Mouse (Mus musculus): ENCODE data around the gene Ifna6. TPM values are rescaled to one million over a fixed set of nuclear protein-coding genes. Genes with fewer than 3 reads are reported as not detected.

Ifna6 gene
- polyA plus RNA-seq, 1 experiment from 2014 or later = not detected

DNA sequence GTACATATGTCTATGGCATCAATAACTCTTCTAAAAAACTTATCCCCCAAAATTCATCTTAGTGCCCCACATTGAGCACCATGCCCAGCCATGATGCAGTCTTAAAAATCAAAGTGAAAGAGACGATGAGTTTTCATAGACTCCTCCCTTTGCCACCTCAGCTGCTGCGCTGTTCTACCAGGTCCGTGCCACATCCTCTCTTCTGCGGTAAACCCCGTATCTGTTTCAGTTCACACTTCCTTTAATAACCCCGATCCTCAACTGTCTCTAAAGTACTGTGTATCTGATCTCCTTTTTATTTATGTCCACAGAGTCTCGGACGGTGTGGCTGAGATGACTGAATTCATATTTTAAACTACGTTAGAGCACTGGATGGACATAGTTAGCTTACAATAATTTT lies 37.4 kb downstream of the Ifna6 start:
- Histone ChIP-seq H3K4me2 (peak overlapping the region; percentile 36), H3K4me3 (ENCODE audit: low read depth, low read length) (no peak overlapping the region)

DNA sequence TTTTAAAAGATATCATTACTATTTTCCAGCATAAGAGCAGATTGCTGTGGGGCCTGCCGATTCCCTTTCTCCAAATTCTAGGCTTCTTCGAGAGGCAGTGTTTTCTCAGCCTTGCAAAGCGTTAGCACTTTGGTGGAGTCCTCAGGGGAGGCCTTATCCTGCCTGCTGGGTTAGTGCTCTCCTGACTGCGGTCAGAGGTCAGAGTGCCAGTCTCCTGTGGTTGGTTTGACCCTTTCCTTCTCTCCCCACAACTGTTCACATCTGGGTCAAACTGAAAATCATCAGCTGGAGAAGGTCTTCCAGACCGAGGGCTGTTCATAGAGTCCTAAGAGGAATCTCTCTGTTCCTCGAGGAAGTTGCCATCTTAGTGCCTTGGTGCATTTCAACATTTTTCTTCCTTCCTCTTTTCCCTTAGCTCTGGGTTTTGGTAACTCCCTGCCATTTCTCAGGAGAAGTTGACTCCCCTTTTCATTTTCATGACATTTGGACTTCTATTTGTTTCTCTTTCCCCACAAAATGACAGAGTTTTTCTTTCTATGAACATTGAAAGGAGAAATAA lies 37.9 kb downstream of the Ifna6 start:
- Histone ChIP-seq H3K9ac (ENCODE audit: low read depth, low read length) (no peak overlapping the region), H3K27ac (ENCODE audit: low read depth, low read length) (no peak overlapping the region), H3K4me1 (replicated peaks; ENCODE audit: control insufficient read depth, insufficient read depth, low read length) (no peaks in the 10 kb centered on the region), H3K4me3 (ENCODE audit: low read depth, low read length) (no peak overlapping the region), H3K36me3 (ENCODE audit: control insufficient read depth, insufficient read depth, low read length) (no peaks in the 10 kb centered on the region), H3K27me3 (replicated peaks; ENCODE audit: control insufficient read depth, insufficient read depth, low read length) (no peaks in the 10 kb centered on the region), H3K9me3 (ENCODE audit: control insufficient read depth, low read length) (no peaks in the 10 kb centered on the region), H3K4me2 (peak overlapping the region; percentile 36)
- 20% methylated on average over 6 of the region's 6 CpGs for WGBS
- DNase-seq (ENCODE audit: low spot score) (no peak), ATAC-seq (replicated peaks; ENCODE audit: low FRiP score) (no peak)

More for the DNA sequence above, 37.4 kb downstream of the Ifna6 start:
- WGBS = 30% methylated on average over 9 of the region's 9 CpGs
- Histone ChIP-seq H3K9me3 (ENCODE audit: control insufficient read depth, low read length) (no peaks in the 10 kb centered on the region), H3K4me1 (replicated peaks; ENCODE audit: control insufficient read depth, insufficient read depth, low read length) (no peaks in the 10 kb centered on the region), H3K36me3 (ENCODE audit: control insufficient read depth, insufficient read depth, low read length) (no peaks in the 10 kb centered on the region), H3K27me3 (replicated peaks; ENCODE audit: control insufficient read depth, insufficient read depth, low read length) (no peaks in the 10 kb centered on the region), H3K9ac (ENCODE audit: low read depth, low read length) (no peak overlapping the region), H3K27ac (ENCODE audit: low read depth, low read length) (no peak overlapping the region)
- no peak for DNase-seq (ENCODE audit: low spot score)
- ATAC-seq (replicated peaks; ENCODE audit: low FRiP score) = no peak

DNA sequence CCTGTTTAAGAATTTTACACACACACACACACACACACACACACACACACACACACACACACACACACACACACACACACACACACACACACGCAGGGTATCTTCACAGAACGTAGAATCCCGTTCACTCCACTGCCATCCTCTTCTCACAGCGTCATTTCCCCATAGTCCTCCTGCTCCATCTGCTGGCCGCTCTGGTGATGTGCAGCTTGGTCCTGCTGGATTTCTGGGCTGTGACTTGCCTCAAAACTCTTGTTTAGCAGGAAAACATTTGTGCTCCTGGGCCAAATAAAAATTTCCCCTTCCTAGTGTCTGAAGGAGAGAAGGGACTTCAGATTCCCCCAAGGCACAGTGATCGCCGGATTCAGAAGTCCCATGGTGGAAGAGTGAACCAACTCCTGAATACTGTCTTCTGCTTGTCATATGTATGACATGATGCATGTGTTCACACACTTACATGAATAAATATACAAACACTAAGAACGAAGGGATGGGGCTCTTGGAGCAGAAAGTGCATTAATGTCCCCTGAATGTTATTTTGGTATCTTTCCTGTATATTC lies 40.2 kb downstream of the Ifna6 start:
- peak; percentile 61 for ATAC-seq (replicated peaks; ENCODE audit: low FRiP score)
- H3K27ac ChIP-seq (ENCODE audit: low read depth, low read length) = peak overlapping the region; percentile 55; the same call in 1 of the 2 replicates
- peak overlapping the region; percentile 68 for H3K9ac ChIP-seq (ENCODE audit: low read depth, low read length)

DNA sequence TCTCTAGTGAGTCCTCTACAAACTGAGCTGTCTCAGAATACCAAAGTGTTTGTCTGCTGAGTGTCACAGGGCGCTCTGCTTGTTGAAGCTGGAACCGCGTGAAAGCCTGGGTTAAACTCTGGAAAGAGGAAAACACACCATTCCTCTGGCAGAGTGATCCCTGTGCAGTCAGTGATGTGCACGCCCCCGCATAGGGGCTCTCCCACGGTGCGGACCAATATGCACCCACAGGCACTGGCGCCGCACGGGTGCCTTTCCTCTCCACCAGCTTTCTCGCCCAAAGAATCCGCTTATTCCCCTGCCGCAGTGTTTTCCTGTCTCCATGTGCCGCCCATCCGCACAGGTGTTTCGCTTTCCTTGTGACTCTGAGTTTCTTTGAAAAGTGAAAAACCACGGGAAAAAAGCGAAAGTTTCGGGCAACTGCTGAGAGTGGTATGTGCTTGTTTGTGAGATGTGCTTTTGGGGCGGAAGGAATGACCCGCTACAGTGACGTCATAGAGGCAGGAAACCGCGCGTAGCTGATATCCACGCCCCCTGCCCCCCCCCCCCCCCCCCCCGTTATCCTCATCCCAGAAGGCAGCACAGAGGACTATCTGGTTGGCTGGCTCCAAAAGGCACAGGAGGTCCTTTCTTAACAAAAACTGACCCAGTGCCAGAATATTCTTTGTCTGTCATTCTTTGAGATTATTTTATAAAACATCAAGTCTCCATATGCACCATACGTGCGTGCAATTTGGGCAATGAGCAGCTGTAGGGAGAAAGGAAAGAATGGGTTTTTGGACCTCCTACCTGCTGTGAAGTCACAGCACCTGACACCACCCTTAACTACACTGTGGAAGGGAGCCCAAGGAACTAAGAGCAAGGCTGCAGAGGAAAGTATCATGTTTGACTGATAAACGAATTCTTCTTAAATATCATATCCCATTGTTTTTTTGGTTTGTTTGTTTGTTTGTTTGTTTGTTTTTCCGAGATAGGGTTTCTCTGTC lies 41.0 kb downstream of the Ifna6 start:
- Histone ChIP-seq H3K36me3 (ENCODE audit: control insufficient read depth, insufficient read depth, low read length) (no peaks in the 10 kb centered on the region), H3K9ac (ENCODE audit: low read depth, low read length) (peak overlapping the region; percentile 68), H3K4me3 (ENCODE audit: low read depth, low read length) (peak overlapping the region; percentile 68), H3K4me1 (replicated peaks; ENCODE audit: control insufficient read depth, insufficient read depth, low read length) (no peaks in the 10 kb centered on the region), H3K27ac (ENCODE audit: low read depth, low read length) (peak overlapping the region; percentile 55; the same call in 1 of the 2 replicates), H3K9me3 (ENCODE audit: control insufficient read depth, low read length) (no peaks in the 10 kb centered on the region), H3K4me2 (peak overlapping the region; percentile 94), H3K27me3 (replicated peaks; ENCODE audit: control insufficient read depth, insufficient read depth, low read length) (no peaks in the 10 kb centered on the region)
- DNase-seq (ENCODE audit: low spot score) = peak; percentile 65
- peak; percentile 77 for ATAC-seq (replicated peaks; ENCODE audit: low FRiP score)
- WGBS = 8% methylated on average over 31 of the region's 31 CpGs

More for the DNA sequence above, 40.2 kb downstream of the Ifna6 start:
- Histone ChIP-seq H3K9me3 (ENCODE audit: control insufficient read depth, low read length) (no peaks in the 10 kb centered on the region), H3K27me3 (replicated peaks; ENCODE audit: control insufficient read depth, insufficient read depth, low read length) (no peaks in the 10 kb centered on the region), H3K36me3 (ENCODE audit: control insufficient read depth, insufficient read depth, low read length) (no peaks in the 10 kb centered on the region), H3K4me1 (replicated peaks; ENCODE audit: control insufficient read depth, insufficient read depth, low read length) (no peaks in the 10 kb centered on the region), H3K4me3 (ENCODE audit: low read depth, low read length) (peak overlapping the region; percentile 68), H3K4me2 (peak overlapping the region; percentile 94)
- WGBS = 2% methylated on average over 8 of the region's 8 CpGs
- peak; percentile 79 for DNase-seq (ENCODE audit: low spot score)

DNA sequence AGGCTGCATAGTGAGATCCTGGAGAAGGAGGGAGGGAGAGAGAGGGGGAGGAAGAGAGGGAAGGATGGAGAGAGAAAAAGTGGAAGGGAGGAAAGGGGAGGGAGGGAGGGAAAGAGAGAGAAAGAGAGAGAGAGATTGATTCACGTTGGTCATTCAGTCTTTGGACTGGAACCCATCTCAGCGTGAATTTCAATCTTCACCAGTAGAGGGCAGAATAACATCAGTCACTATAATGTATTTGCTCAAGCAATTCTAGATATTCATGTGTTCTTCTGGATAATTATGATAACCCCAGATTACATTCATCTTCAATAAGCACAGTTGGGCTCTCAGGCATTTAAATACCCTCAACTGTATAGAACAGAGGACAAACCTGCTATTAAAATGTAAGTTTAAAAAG lies 45.5 kb downstream of the Ifna6 start:
- WGBS = 1% methylated on average over 2 of the region's 2 CpGs
- Histone ChIP-seq H3K4me2 (no peak overlapping the region), H3K4me1 (replicated peaks; ENCODE audit: control insufficient read depth, insufficient read depth, low read length) (peaks cover 10% of the 10 kb centered on the region), H3K27ac (ENCODE audit: low read depth, low read length) (no peak overlapping the region), H3K4me3 (ENCODE audit: low read depth, low read length) (no peak overlapping the region), H3K9me3 (ENCODE audit: control insufficient read depth, low read length) (no peaks in the 10 kb centered on the region), H3K27me3 (replicated peaks; ENCODE audit: control insufficient read depth, insufficient read depth, low read length) (no peaks in the 10 kb centered on the region), H3K9ac (ENCODE audit: low read depth, low read length) (no peak overlapping the region), H3K36me3 (ENCODE audit: control insufficient read depth, insufficient read depth, low read length) (no peaks in the 10 kb centered on the region)
- DNase-seq (ENCODE audit: low spot score) = no peak
- ATAC-seq (replicated peaks; ENCODE audit: low FRiP score) = no peak

DNA sequence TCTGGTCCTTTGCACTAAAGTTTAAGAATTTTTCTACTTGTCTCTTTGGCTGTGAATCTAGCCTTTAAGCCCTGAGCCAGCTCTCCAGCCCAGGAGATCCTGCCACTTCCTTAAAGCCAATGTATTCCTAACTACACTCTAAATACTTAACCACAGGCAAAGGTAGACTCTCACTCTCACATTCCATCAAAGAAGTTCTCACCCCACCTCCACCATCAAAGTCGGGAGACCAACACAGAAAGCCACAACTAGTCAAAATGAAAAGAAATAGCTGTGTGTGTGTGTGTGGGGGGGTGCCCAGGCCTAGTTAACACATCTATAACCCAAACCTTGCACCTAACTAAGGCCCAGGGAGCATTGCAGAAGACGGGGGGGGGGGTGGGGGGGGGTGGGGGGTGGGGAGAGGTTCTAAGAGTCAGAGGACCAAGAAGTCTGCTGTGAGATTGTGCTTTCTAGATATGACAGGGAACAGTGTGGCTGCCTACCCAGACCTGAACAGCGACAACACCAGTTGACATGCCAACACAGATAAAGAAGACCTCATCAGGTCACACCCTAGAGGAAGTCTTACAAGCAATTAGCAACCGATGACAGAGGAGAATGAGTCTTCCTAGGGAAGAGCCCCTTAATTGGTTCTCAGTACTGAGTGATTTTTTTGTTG lies 48.3 kb downstream of the Ifna6 start:
- Histone ChIP-seq H3K27ac (ENCODE audit: low read depth, low read length) (no peak overlapping the region), H3K4me1 (replicated peaks; ENCODE audit: control insufficient read depth, insufficient read depth, low read length) (peaks cover 17% of the 10 kb centered on the region), H3K4me3 (ENCODE audit: low read depth, low read length) (no peak overlapping the region), H3K36me3 (ENCODE audit: control insufficient read depth, insufficient read depth, low read length) (no peaks in the 10 kb centered on the region), H3K9me3 (ENCODE audit: control insufficient read depth, low read length) (no peaks in the 10 kb centered on the region), H3K4me2 (peak overlapping the region; percentile 27; the same call in 1 of the 2 replicates), H3K9ac (ENCODE audit: low read depth, low read length) (no peak overlapping the region), H3K27me3 (replicated peaks; ENCODE audit: control insufficient read depth, insufficient read depth, low read length) (no peaks in the 10 kb centered on the region)
- ATAC-seq (replicated peaks; ENCODE audit: low FRiP score) = peak; percentile 90
- no peak for DNase-seq (ENCODE audit: low spot score)
- WGBS = 31% methylated on average over 4 of the region's 4 CpGs

DNA sequence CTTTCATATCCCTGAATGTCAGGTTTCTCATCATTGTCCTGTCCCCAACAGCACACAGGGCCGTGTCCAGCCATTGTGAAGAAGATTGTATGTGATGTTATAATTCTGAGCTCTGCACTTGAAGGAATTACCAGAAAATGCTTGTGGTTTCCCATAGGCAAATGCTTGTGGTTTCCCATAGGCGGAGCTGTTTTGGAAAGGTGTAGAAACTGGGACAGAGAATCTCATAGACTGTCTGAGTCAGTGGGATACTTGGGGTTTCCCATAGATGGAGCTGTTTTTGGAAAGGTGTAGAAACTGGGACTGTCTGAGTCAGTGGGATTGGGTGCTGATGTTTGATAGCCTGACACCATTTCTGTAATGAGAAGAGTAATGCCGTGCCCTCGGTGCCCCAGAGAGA lies 49.3 kb downstream of the Ifna6 start:
- Histone ChIP-seq H3K27ac (ENCODE audit: low read depth, low read length) (no peak overlapping the region), H3K4me2 (no peak overlapping the region), H3K4me3 (ENCODE audit: low read depth, low read length) (no peak overlapping the region), H3K27me3 (replicated peaks; ENCODE audit: control insufficient read depth, insufficient read depth, low read length) (no peaks in the 10 kb centered on the region), H3K9ac (ENCODE audit: low read depth, low read length) (no peak overlapping the region), H3K9me3 (ENCODE audit: control insufficient read depth, low read length) (no peaks in the 10 kb centered on the region), H3K4me1 (replicated peaks; ENCODE audit: control insufficient read depth, insufficient read depth, low read length) (peaks cover 17% of the 10 kb centered on the region), H3K36me3 (ENCODE audit: control insufficient read depth, insufficient read depth, low read length) (no peaks in the 10 kb centered on the region)
- ATAC-seq (replicated peaks; ENCODE audit: low FRiP score) (no peak), DNase-seq (ENCODE audit: low spot score) (no peak)
- WGBS = 74% methylated on average over 4 of the region's 4 CpGs

All from liver, embryonic 11.5 days (tissue).